Mouse (Mus musculus) thymus, postnatal 36 days (tissue): ENCODE data around the gene Plcb1.

Source experiments
- DNase-seq, 2 experiments: peaks; one replicate each; pipeline ENCODE4 v3.0.0; 2022; ENCODE audit warnings: mixed read lengths in 2 of 2

Gene Plcb1

DNA sequence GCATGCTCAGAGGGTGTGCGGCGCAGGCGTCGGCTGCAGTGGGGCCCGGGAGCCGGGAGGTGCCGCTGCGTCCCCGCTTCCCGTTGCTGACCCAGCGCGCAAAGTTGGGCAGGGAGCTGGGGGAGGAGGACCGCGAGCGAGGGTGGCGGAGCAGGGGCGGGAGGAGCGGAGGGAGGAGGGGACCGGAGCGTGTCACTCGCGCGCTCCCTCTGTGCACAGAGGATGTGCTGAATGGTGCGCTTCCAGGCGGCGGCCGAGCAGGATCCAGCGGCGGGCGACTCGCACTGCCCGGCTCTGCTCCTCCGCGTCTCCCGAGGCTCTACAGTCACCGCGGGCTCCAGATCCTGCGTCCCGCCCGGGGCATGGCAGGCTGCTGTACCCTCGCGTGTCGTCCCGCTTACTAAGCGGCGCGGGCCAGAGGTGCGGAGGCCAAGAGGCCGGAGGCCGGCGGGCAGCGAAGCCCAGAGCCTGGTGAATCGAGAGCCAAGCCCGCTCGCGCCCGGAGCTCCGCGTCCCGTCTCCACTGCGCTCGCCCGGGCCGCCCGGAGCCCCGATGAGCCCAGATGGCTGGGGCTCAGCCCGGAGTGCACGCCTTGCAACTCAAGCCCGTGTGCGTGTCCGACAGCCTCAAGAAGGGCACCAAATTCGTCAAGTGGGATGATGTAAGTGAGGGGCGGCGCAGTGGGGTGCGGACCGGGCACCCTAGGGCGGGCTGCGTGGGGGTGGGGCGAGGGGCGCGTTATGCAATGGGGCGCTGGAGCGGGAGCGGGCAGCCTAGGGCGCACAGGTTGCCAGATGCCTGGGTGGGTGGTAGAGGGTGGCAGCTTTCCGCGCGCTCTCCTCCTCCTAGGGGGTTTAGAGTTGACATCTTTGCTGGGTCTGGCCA, at the start of gene Plcb1:
Gene Plcb1, plus strand, starts transcription at position 98 of the 886 bp plus-strand sequence.
- DNase-seq, result peak in 1 of 2 experiments; percentile 8

DNA sequence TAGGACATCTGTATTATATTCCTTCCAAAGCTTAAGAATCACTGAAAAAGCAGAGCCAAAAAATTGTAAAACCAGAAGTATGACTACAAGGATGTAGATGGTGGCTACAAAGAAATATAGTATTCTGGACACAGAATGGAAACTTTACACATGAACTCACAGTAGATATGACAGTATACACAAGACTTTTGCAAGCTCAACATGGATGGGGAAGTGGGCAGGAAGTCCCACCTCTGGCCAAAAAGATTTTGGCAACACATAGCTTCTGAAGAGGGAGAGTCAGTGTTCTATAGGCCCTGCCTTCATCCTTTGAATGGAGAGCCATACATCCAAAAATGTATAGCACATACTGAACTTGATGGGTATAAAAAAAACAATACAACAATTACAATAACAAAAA, 30.3 kb upstream of the Plcb1 start:
- no peak for DNase-seq

DNA sequence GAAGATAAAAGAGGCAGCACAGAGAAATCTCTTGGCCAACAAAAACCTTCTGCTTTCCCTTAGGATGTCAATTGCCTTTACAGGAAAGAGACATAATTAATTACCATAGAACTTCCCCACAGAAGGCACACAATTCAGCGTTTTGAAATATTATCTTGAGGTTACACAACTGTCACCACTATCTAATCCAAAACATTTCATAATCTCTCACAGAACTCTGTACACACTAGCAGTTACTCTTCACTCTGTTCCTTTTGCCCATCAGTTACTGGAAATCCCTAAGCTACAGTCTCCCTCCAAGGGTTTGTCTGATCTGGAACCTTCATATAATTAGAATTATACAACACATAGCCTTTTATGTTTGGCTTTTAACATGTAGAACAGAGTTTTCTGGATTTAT, 29.8 kb upstream of the Plcb1 start:
- no peak for DNase-seq

DNA sequence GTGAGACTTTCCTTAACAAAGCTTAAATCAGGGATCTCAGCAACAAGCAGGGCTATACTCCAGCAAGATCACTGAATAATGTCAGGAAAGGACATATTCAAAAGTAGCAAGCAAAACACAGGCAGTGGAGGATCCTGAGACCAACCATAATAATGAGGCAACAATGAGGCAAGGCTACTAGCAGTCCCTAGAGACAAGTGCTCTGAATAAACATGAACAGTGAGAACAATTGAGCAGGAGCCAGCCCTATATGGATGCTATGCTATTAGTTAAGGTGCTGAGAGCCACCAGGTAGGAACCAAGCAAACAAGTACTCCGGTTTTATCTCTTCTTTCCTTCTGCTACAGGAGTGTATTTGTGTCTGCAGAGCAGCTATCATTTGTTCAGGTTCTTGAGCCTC, 24.8 kb upstream of the Plcb1 start:
- DNase-seq, result no peak

DNA sequence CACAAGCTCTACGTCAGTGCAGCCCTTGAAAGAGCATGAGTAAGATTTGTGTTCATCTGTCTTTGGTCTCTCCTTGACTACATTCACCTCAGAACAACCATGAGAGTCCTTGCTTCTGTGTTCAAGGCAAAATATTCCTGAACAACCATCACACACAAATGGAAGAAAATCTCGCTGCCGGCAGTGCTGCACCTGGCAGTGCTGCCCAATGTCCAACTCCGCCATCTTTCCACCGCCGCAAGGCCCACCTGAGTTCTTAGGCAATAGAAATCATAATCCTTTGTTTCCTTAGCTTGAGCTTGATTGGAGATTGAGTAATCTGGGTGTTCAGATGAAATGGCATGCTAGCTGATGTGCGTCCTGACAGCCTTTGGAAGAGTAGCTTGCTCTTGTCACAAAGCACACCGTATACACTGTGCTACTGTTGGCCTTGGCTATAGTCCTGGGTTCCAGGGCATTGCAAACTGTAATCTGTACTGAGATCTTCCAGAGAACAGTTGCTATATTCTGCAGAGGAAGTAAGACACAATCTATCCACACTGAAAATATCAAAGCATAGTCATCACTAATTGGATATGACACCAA, 22.4 kb upstream of the Plcb1 start:
- no peak for DNase-seq

DNA sequence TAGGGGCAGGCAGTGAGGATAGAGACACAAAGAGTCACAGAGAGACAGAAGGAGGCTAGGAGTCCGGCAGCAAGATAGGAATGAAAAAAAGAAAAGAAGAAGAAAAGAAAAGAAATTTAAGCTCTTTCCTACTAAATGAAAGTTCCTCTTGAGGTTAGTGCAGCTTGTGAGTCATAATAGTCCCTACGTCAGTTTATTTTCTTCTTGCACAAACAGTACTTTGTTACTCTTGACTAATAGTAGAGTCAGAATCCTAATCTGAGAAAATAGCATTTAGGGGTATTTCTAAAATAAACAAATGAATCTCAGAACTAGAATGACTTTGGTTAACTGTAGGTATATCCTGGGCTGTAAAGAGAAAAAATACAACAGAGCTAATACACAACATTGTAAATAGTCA, 21.4 kb upstream of the Plcb1 start:
- no peak for DNase-seq

DNA sequence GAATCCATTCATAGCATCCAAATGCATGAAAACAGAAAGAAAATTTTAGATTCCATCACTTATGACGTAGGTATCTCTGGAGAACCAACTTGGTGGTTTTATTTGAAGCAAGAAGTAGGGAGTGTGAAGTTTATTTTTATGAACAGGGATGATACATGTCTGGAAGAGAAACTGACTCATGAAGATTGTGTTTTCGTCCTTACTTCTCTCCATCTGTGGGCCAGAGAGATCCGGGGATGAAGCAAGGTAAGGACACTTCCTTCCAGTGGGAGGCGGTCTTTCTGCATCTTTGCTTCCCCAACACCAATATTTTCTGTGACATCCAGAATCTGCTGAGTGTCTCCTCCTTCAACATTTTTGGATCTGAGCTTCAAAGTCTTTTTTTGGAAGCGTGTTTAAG, 6.0 kb upstream of the Plcb1 start:
- DNase-seq, result no peak

DNA sequence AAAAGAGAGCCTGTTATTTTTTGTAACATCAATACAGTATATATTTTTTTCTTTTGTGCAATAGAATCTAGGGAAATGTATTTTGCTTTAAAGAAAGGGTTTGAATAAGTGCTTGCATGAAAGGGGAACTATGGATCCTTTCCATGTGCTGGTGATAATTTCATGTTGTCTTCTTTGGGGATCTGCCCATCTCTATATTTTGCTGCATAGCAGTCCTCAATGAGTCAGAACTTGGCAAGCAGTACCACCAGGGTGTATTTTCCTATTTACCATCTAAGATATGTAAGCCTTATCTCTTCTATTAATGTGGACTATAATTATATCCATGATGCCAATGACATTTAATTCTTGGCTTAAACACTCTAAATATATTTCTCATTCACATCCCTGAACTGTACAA, 5.6 kb upstream of the Plcb1 start:
- no peak for DNase-seq

DNA sequence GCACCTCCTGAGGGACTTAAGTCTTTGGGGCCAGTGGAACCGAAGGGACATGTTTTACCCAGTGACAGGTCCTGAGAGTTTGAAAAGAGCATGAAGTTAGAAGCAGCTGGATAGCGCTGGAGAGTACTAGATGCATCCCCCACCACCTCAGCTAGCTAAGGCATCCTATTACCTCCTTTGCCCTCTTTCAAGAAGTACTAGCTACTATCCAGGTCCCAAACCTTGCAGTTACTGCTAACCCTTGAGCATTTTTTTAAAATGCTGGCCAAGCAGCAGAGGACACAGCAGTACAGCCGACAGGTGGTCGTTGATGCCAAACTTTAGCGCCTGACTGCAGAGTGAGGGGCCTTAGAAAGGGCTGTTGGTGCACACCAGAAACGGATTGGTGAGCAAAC, 986 bp downstream of the Plcb1 start:
- DNase-seq, result no peak

DNA sequence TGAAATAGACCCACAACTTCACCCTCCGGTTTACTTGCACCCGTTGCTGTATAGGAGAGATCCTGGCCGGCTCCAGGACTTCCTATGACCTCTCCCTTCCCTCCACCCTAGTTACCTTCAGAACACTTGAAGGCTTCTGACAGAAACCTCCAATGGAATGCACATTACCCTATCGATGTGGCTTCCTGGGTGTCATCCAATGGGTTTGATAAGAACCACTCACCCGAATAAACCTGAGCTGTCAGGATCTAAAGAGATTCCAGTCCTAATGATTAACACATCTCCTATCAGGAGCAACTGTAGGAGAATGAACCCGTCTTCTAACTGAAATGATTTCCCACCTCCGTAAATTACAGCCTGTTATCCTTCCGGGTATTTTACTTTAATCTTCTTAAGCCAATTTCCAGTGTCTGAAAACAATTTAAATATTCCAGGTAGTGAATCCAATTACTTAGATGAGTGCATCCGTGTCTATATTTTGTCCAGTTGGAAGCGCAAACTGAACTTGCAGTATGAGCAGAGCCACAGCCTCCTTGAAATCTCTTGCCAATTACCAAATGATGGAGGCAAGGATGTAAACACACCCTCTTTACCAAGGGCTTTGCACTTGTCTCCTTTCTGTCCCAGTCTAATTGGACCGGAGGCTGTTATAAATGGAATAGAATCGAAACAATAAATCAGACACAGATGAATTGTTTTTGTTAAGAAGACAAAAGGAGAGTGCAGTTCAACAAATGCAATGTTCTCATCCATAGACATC, 1.6 kb downstream of the Plcb1 start:
- no peak for DNase-seq

DNA sequence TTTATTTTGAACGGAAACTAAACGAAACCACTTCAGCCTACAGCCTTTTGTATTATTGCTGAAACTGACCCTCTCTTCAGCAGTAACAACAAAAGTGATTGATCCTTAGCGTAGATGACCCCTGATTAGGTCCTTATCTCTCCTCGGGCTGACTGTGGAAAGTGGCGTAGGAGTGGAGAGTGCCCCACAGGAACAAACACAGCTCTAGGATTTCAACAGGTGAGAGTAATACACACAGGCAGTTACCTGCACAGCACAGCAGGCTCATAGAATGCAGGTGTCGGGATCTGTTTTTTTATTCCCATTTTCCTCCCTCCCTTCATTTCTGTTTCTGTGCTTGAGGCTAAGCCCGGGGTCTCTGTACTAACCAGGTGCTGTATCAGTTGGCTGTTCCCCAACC, 7.1 kb downstream of the Plcb1 start:
- no peak for DNase-seq

DNA sequence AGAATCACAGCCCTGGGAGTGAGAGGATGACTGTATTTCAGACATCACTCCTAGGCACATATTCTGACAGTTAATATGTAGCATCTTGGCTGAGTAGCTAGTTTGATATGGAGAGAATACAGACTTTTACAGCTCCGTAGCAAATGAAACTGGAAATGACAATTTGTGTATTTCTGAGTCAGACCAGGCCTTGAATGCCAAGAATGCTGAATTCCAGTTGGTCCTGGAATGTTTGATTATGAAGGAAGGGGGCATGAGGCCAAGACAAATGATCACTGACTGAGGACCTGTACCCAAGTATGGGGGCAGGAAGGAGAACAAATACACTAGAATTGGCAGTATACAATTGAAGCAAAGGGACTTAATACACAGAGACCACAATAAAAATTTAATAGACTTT, 14.4 kb downstream of the Plcb1 start:
- no peak for DNase-seq

DNA sequence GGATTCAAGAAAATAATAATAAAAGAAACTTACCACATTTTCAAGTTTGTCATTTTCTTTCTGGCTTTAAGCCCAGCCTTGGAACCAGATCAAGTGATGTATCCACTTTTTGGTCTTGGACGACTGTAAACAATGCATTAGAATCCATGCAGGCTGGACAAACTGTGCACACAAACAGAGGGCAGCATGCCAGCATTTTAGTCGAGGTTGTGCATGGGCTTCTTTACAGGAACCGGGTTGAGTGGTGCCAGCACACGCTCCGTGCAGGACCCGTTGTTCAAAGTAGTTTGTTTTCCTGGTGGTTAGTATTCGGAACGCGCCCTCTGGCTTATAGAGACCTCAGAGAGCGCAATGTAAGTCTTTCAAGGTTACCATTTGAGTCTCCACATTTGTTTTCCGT, 30.5 kb downstream of the Plcb1 start:
- DNase-seq, result no peak

DNA sequence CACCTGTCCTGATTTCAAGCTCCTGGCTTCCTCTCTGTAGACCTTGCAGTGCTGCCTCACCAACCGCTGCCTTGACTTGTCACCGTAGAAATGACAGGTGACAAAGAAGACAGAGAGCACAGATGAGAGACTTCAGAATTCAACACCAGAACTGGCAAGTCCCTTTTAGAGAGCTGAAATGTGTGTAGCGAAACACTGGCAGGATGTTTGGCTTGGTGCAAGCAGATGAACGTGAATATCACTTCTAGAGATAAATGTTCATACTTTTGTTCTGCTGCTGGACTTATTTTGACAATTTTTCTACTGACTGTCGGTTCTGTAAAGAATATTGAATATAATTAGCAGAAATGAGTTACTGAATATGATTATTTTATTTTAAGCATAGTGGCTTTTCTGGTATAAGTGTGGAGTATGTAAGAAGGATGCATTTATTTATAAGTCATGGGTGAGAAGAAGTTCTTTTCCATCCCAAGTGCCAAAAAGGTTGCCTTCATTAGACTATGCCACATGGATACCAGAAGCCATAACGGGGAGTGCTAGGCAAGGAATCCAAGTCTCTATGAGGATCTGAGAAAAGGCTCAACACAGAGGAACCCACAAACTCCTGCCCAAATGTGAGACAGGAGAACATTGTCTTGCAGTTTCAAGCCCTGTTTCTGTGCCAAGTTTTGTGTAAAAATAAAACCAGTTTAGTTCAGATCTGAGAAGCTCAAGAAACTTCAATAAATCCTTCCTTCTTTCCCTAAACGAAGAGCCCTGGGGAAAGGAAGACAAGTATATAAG, 31.4 kb downstream of the Plcb1 start:
- DNase-seq, result no peak

DNA sequence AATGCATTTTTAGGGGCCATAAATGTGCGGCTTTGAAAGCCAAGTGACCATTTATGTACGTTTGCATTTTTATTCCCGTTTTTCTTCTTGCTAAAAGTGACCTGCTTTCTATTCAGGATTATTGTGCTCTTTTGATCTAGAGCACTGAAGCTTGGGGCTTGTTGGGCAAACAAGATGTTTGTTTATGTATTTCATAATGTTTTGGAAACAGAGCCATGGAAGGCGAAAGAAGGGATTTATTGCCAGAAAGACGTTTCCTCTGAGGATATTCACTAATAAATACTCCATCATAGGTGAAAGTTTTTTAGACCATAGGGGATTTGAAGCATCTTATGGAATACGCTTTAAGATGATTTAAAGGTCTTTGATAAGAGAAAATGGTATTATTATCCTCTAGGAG, 35.3 kb downstream of the Plcb1 start:
- DNase-seq, result no peak

DNA sequence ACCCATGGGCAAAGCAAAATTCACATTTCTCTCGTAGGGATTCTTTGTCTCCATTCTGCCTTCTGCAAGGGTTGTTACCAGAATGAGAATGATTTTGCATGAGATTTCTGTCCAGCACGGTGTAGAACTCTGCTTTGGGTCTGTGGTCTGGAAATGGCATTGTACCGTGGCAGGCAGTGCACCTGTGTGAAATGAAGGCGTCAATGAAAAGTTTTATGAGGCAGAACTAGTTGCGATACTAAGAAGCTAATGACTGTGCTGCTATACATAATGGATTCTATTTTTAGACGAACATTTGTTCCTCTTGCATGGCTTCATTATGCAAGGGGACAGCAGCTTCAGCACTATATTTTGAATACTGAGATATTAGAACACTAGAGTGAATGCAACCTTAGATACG, 39.8 kb downstream of the Plcb1 start:
- DNase-seq, result no peak

DNA sequence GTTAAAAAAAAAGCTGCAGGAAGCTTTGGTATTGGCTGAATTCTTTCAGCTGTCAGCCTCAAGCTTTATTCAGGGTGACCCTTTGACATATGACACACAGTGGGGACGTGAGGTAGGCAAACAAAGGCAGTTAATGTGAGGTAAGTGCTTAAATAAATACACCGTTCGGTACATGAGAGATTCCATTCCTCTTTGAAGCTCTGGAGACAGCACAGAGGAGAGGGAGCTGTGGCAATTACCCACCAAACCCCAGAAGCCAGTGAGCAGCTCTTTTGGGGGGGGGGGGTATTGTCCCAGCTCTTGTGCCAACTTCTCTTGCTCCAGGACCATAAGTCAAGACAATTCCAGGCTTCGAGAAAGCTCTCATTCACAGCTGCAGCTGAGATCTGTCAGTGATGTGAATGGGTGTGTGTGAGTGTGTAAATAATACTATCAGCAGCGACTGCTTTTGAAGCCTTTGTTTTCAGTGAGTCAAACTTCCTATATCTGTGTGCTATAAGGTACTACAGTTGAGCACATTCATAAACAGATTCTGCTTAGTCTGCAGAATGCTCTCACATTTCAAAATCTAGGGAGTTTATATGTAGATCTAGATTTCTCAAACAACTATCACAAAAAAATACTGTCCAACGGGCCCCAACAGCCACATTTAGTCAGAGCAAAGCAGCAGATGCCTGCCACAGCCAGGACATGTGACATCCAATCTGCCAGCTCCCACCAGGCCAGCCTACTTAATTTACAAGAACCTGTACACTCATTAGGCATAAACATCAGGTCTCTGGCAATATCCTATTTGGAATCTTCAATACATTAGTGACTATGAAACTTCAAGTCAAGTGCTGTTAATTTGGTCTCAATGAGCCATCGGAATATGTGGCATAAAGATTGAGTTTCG, 40.5 kb downstream of the Plcb1 start:
- no peak for DNase-seq

DNA sequence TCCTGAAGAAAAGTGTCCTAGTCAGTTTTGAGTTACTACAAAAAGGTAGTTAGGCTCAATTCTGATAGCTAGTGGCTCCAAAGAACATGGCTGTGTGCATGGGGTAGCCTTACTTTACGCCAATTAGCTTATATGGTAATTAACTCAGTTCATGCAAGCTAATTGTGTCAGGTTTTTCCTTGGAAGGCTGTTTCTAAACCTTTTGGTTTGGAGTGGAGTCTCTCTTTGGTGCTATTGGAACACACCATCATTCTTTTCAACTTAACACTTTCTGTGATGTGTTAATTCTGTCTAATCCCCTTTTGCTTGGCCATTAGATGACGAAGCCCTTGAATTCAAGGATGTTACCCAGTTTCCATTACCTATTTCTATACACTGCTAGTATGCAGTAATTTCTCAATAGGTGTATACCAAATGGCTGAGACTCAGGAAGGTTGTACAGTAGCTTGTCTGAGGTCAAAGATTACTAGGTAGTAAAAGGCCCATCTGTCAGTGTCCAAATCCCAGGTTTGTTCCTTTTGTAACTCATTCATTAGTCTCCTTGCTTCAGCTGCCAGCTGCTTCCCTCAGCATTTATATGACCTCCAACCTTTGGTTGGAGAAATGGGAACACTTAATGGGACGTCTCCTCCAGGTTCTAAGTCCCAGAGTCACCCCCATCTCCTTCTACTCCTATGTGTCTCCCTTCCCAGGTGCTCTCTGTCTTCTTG, 42.1 kb downstream of the Plcb1 start:
- no peak for DNase-seq

DNA sequence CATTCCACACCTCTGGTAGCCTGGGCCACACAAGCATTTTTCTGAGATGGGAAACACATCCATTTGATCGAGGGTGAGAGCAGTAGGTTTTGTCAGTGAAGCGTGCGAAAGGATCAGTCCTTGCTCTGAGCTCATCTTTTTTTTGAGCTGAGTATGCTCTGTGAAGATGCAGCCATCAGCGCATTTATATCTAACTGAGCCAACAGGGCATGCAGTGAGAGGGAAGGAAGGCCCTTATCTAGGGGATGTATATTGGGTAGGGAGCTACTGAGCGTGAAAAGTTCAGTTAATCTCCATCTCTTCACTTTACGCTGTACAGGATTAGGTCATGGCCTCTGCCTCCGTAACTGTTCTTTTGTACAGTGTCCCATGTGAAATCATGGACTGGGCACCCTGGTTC, 46.0 kb downstream of the Plcb1 start:
- no peak for DNase-seq

DNA sequence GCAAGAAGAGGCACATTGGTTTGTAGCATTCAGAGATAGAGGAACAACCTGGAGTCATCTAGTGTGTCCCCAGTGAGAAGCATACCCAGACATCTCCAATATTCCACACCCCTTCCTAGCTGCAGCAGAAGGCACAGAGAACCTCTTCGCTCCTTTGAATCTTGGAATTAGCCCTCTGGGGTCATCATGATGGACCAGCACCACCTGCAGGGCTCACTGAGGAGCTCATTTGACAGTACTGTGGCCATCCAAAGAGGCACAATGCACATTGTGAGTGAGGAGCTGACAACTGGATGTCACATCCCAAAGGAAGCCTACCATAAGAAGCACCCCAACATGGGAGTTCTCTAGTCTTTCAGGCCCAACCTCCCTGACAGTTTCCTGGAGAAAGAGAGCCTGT, 50.2 kb downstream of the Plcb1 start:
- DNase-seq, result no peak

DNA sequence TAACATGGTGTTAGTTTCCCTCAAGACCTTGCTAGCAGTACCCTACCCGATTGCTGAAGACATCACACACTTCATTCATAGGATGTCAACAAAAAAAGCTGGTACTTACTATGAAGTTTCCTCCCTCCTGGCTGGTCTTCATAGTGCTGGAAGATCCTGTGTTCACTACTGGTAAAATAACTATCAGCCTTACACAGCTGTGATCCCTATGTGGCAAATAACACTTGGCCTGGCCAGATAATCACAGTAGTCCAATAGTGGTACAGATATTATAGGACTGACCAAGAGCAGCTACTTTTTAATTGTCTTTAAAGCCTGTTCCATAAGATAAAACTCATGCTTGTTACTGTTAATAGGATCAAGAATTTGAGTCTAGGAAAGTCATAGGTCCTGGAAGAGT, 52.3 kb downstream of the Plcb1 start:
- no peak for DNase-seq
